Mouse (Mus musculus): ENCODE data around the gene Dcaf7. TPM values are rescaled to one million over a fixed set of nuclear protein-coding genes. Genes with fewer than 3 reads are reported as not detected.
"Not testable (repeated sequence)": the region's sequence is repeated elsewhere in the genome, so short reads cannot be mapped to it uniquely, and the experiment has no call there.

Dcaf7 gene
- 10 to 100 TPM; 60.3 to 60.5 TPM for total RNA-seq (2021)
- long read RNA-seq, experiment 1, full-length matches to known transcripts = 14 of 37 reads
- long read RNA-seq, experiment 1, partial matches to known transcripts = 17 of 37 reads
- long read RNA-seq, experiment 1, other reads (novel, unspliced or antisense) = 6 of 37 reads
- long read RNA-seq, experiment 2, full-length matches to known transcripts = 24 of 44 reads
- long read RNA-seq, experiment 2, partial matches to known transcripts = 2 of 44 reads
- long read RNA-seq, experiment 2, other reads (novel, unspliced or antisense) = 18 of 44 reads

- DNase-seq (ENCODE audit: low spot score in 2 of 2) = peak; percentile 92 to 94
Measured at GRCm38 (mm10) chr11:106036548-106037417, at the start of gene Dcaf7. Gene Dcaf7 (plus strand): TSS chr11:106036872.

DNA sequence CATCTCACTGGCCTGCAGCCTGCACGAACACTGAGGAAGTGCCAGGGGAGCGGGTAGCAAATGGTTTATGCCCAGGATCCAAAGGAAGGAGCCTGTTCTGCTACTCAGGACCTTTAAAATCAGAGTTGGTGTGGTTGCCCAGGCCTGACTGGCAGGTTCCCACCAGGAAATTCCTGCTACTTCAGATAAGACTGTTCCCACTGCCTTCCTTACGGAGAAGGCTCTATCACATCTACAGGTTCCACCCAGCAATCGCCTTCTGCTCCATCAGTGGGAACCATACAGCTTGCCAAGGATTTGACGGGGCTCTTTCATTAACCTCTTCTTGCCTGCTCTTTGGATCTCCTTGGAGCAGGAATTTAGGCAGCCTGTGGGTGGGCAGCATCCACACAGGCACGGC, 49.2 kb upstream of the Dcaf7 start:
- DNase-seq (ENCODE audit: low spot score in 2 of 2) = no peak

GRCm38 (mm10) chr11:105989446-105989845, 47.2 kb upstream of the Dcaf7 start:
- no peak for DNase-seq (ENCODE audit: low spot score in 2 of 2)

DNA sequence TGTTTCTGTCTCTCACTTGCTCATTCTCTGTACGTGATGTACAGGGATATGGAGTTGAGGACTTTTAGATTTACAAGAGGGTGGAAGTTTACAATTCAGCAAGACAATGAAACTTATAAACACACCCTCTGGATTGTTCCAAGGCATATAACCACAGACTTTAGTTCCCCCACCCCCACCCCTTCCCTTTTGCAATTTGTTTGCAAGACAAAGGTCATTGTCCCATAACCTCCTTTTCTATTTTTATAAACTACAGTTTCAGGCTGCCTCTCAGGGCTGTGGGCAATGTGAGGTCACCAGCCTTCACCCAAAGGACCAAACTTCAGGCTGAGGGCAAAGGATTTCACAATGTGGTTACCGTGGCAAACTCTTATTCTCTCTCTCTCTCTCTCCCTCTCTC, 46.4 kb upstream of the Dcaf7 start:
- no peak for DNase-seq (ENCODE audit: low spot score in 2 of 2)

- no peak for DNase-seq (ENCODE audit: low spot score in 2 of 2)
Measured at GRCm38 (mm10) chr11:105994375-105994774, 42.3 kb upstream of the Dcaf7 start, which contains the start of gene Ace3. Gene Ace3 (plus strand): TSS chr11:105994675.

- no peak for DNase-seq (ENCODE audit: low spot score in 2 of 2)
Measured at GRCm38 (mm10) chr11:106000062-106000461, 36.6 kb upstream of the Dcaf7 start.

- DNase-seq (ENCODE audit: low spot score in 2 of 2) = no peak
Measured at GRCm38 (mm10) chr11:106001718-106002117, 35.0 kb upstream of the Dcaf7 start.

GRCm38 (mm10) chr11:106004576-106004975, 32.1 kb upstream of the Dcaf7 start:
- DNase-seq (ENCODE audit: low spot score in 2 of 2) = no peak

DNA sequence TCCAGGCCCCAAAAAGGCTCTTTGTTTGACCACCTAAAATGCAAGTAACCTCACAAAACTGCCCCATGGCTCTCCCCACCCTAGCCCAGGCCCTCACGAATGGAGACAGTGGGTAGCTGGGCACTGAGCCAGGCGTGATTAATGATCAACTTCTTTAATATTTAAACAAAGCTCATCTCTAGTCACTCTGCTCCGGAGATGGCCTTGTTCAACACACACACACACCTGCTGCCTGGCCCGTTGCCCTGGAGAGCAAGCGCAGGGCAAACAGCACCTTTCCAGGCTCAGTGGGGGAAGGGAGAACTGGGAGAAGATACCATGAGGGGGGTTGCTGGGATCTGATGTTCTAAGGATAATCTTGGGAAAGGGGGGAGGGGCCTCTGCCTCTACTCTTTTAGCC, 30.7 kb upstream of the Dcaf7 start:
- DNase-seq (ENCODE audit: low spot score in 2 of 2) = no peak

DNA sequence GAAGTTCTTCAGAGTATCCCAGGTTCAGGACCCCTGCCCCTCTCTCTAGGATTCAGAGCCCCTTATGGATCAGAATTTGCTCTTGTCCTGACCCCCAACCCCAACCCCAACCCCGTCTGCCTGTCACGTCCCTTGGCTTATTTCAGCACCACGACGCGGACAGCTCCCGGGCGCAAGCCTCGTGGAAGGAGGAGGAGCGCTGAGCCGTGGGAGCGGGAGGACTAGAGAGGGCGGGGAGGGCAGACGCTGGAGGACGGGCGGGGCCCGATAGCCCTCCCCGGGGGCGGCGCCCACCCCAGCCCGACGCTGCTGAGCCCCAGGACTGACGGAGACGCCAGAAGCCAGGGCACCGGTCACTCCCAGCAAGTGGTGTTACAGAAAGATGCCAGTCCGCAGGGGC, 28.9 kb upstream of the Dcaf7 start, which contains the start of gene Kcnh6:
Gene Kcnh6, plus strand, starts transcription at position 304 of the 400 bp plus-strand sequence.
- peak; percentile 63 to 75 for DNase-seq (ENCODE audit: low spot score in 2 of 2)

DNA sequence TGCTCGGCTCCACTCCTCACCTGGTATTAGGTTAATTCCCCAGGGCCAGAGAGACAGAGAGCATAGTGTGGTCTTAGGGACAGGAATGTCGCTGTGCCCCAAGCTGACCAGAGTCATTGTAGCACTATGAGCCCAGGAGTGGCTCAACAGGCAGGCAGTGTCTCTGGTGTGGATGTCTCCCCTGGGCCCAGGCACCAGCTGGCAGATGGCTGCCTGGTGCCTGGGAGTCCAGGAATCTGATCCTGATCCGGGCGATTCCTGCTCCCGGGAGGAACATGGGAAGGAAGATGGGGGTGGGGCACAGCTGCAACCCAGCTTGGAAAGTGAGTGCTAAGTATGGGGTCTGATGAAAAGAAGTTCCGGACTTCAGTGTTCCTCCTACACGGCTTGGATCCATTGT, 24.0 kb upstream of the Dcaf7 start:
- DNase-seq (ENCODE audit: low spot score in 2 of 2) = no peak

GRCm38 (mm10) chr11:106013556-106014225, 23.0 kb upstream of the Dcaf7 start:
- DNase-seq (ENCODE audit: low spot score in 2 of 2) = peak in 1 of 2 experiments; percentile 61

DNA sequence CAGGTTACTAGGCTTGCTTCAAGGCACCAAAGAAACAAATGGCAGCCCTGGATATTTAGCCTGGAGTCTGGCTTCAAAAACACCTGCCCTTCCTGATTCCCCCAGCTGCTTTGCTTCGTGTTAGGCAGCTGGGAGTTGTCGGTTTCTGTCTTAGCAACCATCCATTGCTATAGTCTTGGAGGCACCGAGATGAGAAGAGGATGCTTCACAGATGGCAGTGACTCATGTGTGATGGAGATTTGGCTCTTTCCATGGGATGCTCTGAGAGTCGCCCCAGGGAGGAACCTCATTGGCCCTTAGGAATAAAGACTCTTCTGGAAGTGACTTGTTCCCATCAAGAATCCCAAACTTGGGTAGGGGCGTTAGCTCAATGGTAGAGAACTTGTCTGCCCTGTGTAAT, 20.2 kb upstream of the Dcaf7 start:
- no peak for DNase-seq (ENCODE audit: low spot score in 2 of 2)

- no peak for DNase-seq (ENCODE audit: low spot score in 2 of 2)
Measured at GRCm38 (mm10) chr11:106020051-106020763, 16.5 kb upstream of the Dcaf7 start.

- DNase-seq (ENCODE audit: low spot score in 2 of 2) = no peak
Measured at GRCm38 (mm10) chr11:106025774-106026173, 10.9 kb upstream of the Dcaf7 start.

DNA sequence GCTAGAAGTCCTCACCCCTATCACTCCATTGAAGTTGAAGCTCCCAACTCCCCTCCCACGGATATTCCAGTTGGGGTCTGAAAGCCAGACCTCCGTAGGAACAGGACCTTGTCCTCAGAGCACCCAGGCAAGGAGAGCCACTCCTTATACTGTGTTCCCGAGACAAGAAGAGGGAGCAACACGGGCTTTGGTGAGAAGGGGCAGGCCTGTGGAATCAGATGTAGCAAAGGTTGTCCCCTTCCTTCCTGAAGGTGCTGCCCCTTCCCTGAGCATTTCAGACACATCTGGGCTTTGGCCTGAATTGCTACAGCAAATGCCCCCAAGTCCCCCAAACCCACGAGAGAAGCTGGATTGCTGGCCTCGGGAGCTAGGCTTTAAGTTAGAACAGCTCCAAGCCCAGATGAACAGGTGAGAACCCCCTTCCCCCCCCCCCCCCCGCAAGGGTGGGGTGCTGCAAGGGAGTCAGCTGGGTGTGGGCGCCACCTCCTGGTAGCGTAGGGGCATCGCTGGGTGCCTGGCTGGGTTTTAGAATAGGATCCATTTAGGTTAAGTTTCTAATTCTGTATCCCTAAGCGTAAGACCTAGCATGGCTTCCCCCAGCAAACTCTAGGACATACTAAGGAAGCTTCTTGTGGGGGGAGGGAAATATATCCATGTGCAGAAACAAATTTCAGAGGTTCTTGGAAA, 10.1 kb upstream of the Dcaf7 start:
- DNase-seq (ENCODE audit: low spot score in 2 of 2) = peak in 1 of 2 experiments; percentile 42

DNA sequence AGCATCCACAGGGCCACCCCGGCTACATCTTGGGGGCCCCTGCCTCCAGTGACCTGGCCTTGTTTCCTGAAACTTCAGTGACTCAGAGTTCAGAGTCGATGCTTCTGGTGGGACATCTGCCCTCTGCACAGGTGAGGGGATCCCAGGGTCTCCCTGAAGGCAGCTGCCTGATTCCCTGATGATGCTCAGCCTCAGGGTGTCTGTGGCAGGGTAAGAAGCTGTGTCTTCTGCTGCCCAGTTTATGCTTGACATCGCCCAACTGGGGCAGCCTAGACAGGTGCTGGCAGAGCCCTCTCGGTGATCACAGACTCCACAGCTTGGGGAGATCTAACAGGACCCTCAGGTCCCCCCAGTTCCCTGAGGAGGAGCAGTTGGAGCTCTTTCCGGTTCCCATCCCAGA, 9.1 kb upstream of the Dcaf7 start:
- no peak for DNase-seq (ENCODE audit: low spot score in 2 of 2)

- not testable (repeated sequence) for DNase-seq (ENCODE audit: low spot score in 2 of 2)
Measured at GRCm38 (mm10) chr11:106032074-106032473, 4.6 kb upstream of the Dcaf7 start.

GRCm38 (mm10) chr11:106033491-106033919, 3.2 kb upstream of the Dcaf7 start:
- DNase-seq (ENCODE audit: low spot score in 2 of 2) = no peak

- no peak for DNase-seq (ENCODE audit: low spot score in 2 of 2)
Measured at GRCm38 (mm10) chr11:106034986-106035385, 1.7 kb upstream of the Dcaf7 start.
